Mouse (Mus musculus) forebrain, embryonic 11.5 days (tissue): ENCODE data around the gene Cdx2. TPM values are rescaled to one million over a fixed set of nuclear protein-coding genes. Genes with fewer than 3 reads are reported as not detected.
A peak's percentile ranks its signal among the peaks of the same experiment; 100 is the strongest.

Experiments
- ATAC-seq: fragments of 200-750 bp; cut with Nextera tagmentation; replicated peaks from 2 replicates; pipeline ENCODE4 v1.8.0; 2017; ENCODE audit warnings: moderate TSS enrichment; ENCODE audit not compliant: low FRiP score
- DNase-seq: peaks from one replicate; pipeline ENCODE4 v3.0.0-alpha.2; 2017; ENCODE audit warnings: low spot score
- H3K27ac ChIP-seq: fragments of 300-500 bp; sonication (generic); 2 replicates; pipeline ENCODE4 v1.5.1; 2014; ENCODE audit warnings: low read depth, low read length
- H3K27me3 ChIP-seq: fragments of 300-500 bp; sonication (generic); 2 replicates; pipeline ENCODE4 v1.6.1; 2014; ENCODE audit warnings: mild to moderate bottlenecking, low read length, mixed read lengths; ENCODE audit not compliant: control insufficient read depth, insufficient read depth
- H3K36me3 ChIP-seq: fragments of 300-500 bp; sonication (generic); 2 replicates; pipeline ENCODE4 v1.6.1; 2014; ENCODE audit warnings: mild to moderate bottlenecking, low read length, moderate library complexity, mixed read lengths; ENCODE audit not compliant: control insufficient read depth, insufficient read depth
- H3K4me1 ChIP-seq: fragments of 300-500 bp; sonication (generic); replicated peaks from 2 replicates; pipeline ENCODE4 v1.6.1; 2014; ENCODE audit warnings: low read length, mixed read lengths; ENCODE audit not compliant: control insufficient read depth, insufficient read depth
- H3K4me2 ChIP-seq: fragments of 300-500 bp; sonication (generic); 2 replicates; pipeline ENCODE4 v1.6.1; 2014; ENCODE audit warnings: low read depth, mild to moderate bottlenecking, low read length, moderate library complexity, mixed read lengths; ENCODE audit not compliant: severe bottlenecking
- H3K4me3 ChIP-seq: fragments of 300-500 bp; sonication (generic); 2 replicates; pipeline ENCODE4 v1.5.1; 2014; ENCODE audit warnings: low read depth, low read length
- H3K9ac ChIP-seq: fragments of 300-500 bp; sonication (generic); 2 replicates; pipeline ENCODE4 v1.6.1; 2014; ENCODE audit warnings: low read length
- H3K9me3 ChIP-seq: fragments of 300-500 bp; sonication (generic); 2 replicates; pipeline ENCODE4 v1.6.1; 2016; ENCODE audit warnings: low read length, mixed read lengths; ENCODE audit not compliant: control insufficient read depth
- WGBS: fragments of 180-500 bp; shearing (Covaris S2); extraction: QIAGEN DNeasy Blood & Tissue Kit; methylation state at CpG from one replicate; pipeline ENCODE4 v1.1.7; 2014; 5-methylcytosine and 5-hydroxymethylcytosine counted together
- polyA plus RNA-seq: library from polyadenylated mRNA; unstranded; fragments of >200 nt; fragmentation: Nextera tagmentation; extraction: Ambion mirVana; gene quantifications from 2 replicates; pipeline ENCODE4 v1.2.1, GENCODE M21; 2014

The Cdx2 gene
- polyA plus RNA-seq, 1 experiment from 2014 or later: not detected

GRCm38 (mm10) chr5:147342901-147343300, 35.8 kb upstream of the Cdx2 start:
- ATAC-seq (no peak), DNase-seq (peak; percentile 39)
- no peaks in the 10 kb centered on the region for H3K27me3 ChIP-seq
- no peaks in the 10 kb centered on the region for H3K9me3 ChIP-seq
- H3K4me3 ChIP-seq: no peak overlapping the region
- H3K36me3 ChIP-seq: no peaks in the 10 kb centered on the region
- no peak overlapping the region for H3K4me2 ChIP-seq
- WGBS: 90% methylated on average over 6 of the region's 6 CpGs
- no peak overlapping the region for H3K9ac ChIP-seq
- no peak overlapping the region for H3K27ac ChIP-seq
- H3K4me1 ChIP-seq: no peaks in the 10 kb centered on the region

GRCm38 (mm10) chr5:147340741-147341414, 33.8 kb upstream of the Cdx2 start:
- no peaks in the 10 kb centered on the region for H3K27me3 ChIP-seq
- H3K9me3 ChIP-seq: no peaks in the 10 kb centered on the region

GRCm38 (mm10) chr5:147339560-147339959, 32.5 kb upstream of the Cdx2 start:
- Histone ChIP-seq H3K9me3 (no peaks in the 10 kb centered on the region), H3K4me3 (no peak overlapping the region), H3K27ac (no peak overlapping the region), H3K27me3 (no peaks in the 10 kb centered on the region), H3K9ac (no peak overlapping the region), H3K36me3 (no peaks in the 10 kb centered on the region), H3K4me1 (no peaks in the 10 kb centered on the region), H3K4me2 (no peak overlapping the region)
- no peak for ATAC-seq
- peak; percentile 22 for DNase-seq
- WGBS: 84% methylated on average over 11 of the region's 11 CpGs

More at GRCm38 (mm10) chr5:147340741-147341414, 33.8 kb upstream of the Cdx2 start:
- DNase-seq (peak; percentile 45), ATAC-seq (no peak)
- H3K4me2 ChIP-seq: no peak overlapping the region
- H3K36me3 ChIP-seq: no peaks in the 10 kb centered on the region
- no peak overlapping the region for H3K9ac ChIP-seq
- 88% methylated on average over 13 of the region's 13 CpGs for WGBS
- no peak overlapping the region for H3K4me3 ChIP-seq
- H3K4me1 ChIP-seq: no peaks in the 10 kb centered on the region
- no peak overlapping the region for H3K27ac ChIP-seq

GRCm38 (mm10) chr5:147338967-147339366, 31.9 kb upstream of the Cdx2 start:
- no peak overlapping the region for H3K9ac ChIP-seq
- H3K27me3 ChIP-seq: no peaks in the 10 kb centered on the region
- ATAC-seq (no peak), DNase-seq (peak; percentile 38)
- no peak overlapping the region for H3K4me2 ChIP-seq
- H3K4me3 ChIP-seq: no peak overlapping the region
- WGBS: 60% methylated on average over 9 of the region's 9 CpGs
- no peaks in the 10 kb centered on the region for H3K4me1 ChIP-seq
- no peak overlapping the region for H3K27ac ChIP-seq
- no peaks in the 10 kb centered on the region for H3K36me3 ChIP-seq
- H3K9me3 ChIP-seq: no peaks in the 10 kb centered on the region

- H3K36me3 ChIP-seq: no peaks in the 10 kb centered on the region
- 56% methylated on average over 7 of the region's 7 CpGs for WGBS
- H3K4me2 ChIP-seq: no peak overlapping the region
- H3K4me3 ChIP-seq: no peak overlapping the region
- H3K9ac ChIP-seq: no peak overlapping the region
- no peak for ATAC-seq
- no peaks in the 10 kb centered on the region for H3K4me1 ChIP-seq
- no peaks in the 10 kb centered on the region for H3K9me3 ChIP-seq
- DNase-seq: peak; percentile 49
- no peak overlapping the region for H3K27ac ChIP-seq
- H3K27me3 ChIP-seq: no peaks in the 10 kb centered on the region
Measured at GRCm38 (mm10) chr5:147332711-147333110, 25.6 kb upstream of the Cdx2 start.

- ATAC-seq (no peak), DNase-seq (peak; percentile 80)
- no peak overlapping the region for H3K27ac ChIP-seq
- no peak overlapping the region for H3K4me3 ChIP-seq
- no peaks in the 10 kb centered on the region for H3K36me3 ChIP-seq
- no peaks in the 10 kb centered on the region for H3K4me1 ChIP-seq
- H3K27me3 ChIP-seq: no peaks in the 10 kb centered on the region
- no peak overlapping the region for H3K9ac ChIP-seq
- no peak overlapping the region for H3K4me2 ChIP-seq
- WGBS: 43% methylated on average over 2 of the region's 2 CpGs
- no peaks in the 10 kb centered on the region for H3K9me3 ChIP-seq
Measured at GRCm38 (mm10) chr5:147331547-147331946, 24.5 kb upstream of the Cdx2 start.

- 86% methylated on average over 11 of the region's 11 CpGs for WGBS
- no peak overlapping the region for H3K27ac ChIP-seq
- H3K36me3 ChIP-seq: no peaks in the 10 kb centered on the region
- no peak overlapping the region for H3K4me3 ChIP-seq
- H3K9ac ChIP-seq: no peak overlapping the region
- no peak for ATAC-seq
- no peaks in the 10 kb centered on the region for H3K27me3 ChIP-seq
- H3K4me2 ChIP-seq: no peak overlapping the region
- no peaks in the 10 kb centered on the region for H3K9me3 ChIP-seq
- H3K4me1 ChIP-seq: no peaks in the 10 kb centered on the region
- peak; percentile 27 for DNase-seq
Measured at GRCm38 (mm10) chr5:147329946-147330345, 22.9 kb upstream of the Cdx2 start.

- no peaks in the 10 kb centered on the region for H3K4me1 ChIP-seq
- DNase-seq (peak; percentile 33), ATAC-seq (no peak)
- no peak overlapping the region for H3K9ac ChIP-seq
- 90% methylated on average over 5 of the region's 5 CpGs for whole genome bisulfite sequencing
- H3K4me2 ChIP-seq: no peak overlapping the region
- H3K27ac ChIP-seq: no peak overlapping the region
- H3K27me3 ChIP-seq: no peaks in the 10 kb centered on the region
- H3K36me3 ChIP-seq: no peaks in the 10 kb centered on the region
- no peak overlapping the region for H3K4me3 ChIP-seq
- no peaks in the 10 kb centered on the region for H3K9me3 ChIP-seq
Measured at GRCm38 (mm10) chr5:147327636-147328035, 20.6 kb upstream of the Cdx2 start.

- DNase-seq: peak; percentile 45
- no peak for ATAC-seq
- Histone ChIP-seq H3K9ac (no peak overlapping the region), H3K36me3 (no peaks in the 10 kb centered on the region), H3K4me3 (no peak overlapping the region), H3K4me1 (no peaks in the 10 kb centered on the region), H3K9me3 (no peaks in the 10 kb centered on the region), H3K27me3 (peaks cover 12% of the 10 kb centered on the region), H3K4me2 (no peak overlapping the region), H3K27ac (no peak overlapping the region)
- WGBS: 76% methylated on average over 11 of the region's 11 CpGs
Measured at GRCm38 (mm10) chr5:147325931-147326330, 18.9 kb upstream of the Cdx2 start.
